Mouse (Mus musculus): ENCODE measurements at regions not wholly inside any gene's neighbourhood (a gene's known extent, or its start where the extent isn't known, plus 50 kb on each side); places are given as distances from the start of the nearest gene placed in this dataset.

- DNase-seq: no peak
- intact Hi-C loops (cut with DNase I): no loop called here
Measured at GRCm38 (mm10) chr13:107141209-107141608, 119.3 kb upstream of the Kif2a start.

- intact Hi-C loops (cut with DNase I): no loop called here
- DNase-seq: no peak
Measured at GRCm38 (mm10) chr13:107134125-107134524, 112.2 kb upstream of the Kif2a start.

GRCm38 (mm10) chr13:107126636-107127035 lies 104.7 kb upstream of the Kif2a start:
- DNase-seq: no peak
- intact Hi-C loops (cut with DNase I): no loop called here

- no peak for DNase-seq
- intact Hi-C loops (cut with DNase I): no loop called here
Measured at GRCm38 (mm10) chr13:107124130-107124668, 102.3 kb upstream of the Kif2a start.

- DNase-seq: peak; percentile 85
- intact Hi-C loops (cut with DNase I): loop anchor here (10.0 kb wide), 1 partner anchor 191 kb away; no protein-coding TSS in a partner anchor
Measured at GRCm38 (mm10) chr13:107113949-107114690, 92.2 kb upstream of the Kif2a start.

GRCm38 (mm10) chr13:107108045-107108444 lies 86.1 kb upstream of the Kif2a start:
- intact Hi-C loops (cut with DNase I): loop anchor here (10.0 kb wide), 2 partner anchors 777 to 937 kb away; partner anchors contain the start of gene Smim15
- no peak for DNase-seq

GRCm38 (mm10) chr13:107107572-107107971 lies 85.6 kb upstream of the Kif2a start:
- intact Hi-C loops (cut with DNase I): loop anchor here (10.0 kb wide), 2 partner anchors 777 to 937 kb away; partner anchors contain the start of gene Smim15
- DNase-seq: no peak

- DNase-seq: peak; percentile 21
Measured at GRCm38 (mm10) chr13:107105510-107105909, 83.6 kb upstream of the Kif2a start.

GRCm38 (mm10) chr13:107101598-107101997 lies 79.7 kb upstream of the Kif2a start:
- intact Hi-C loops (cut with DNase I): loop anchor here (5.0 to 10.0 kb wide), 3 partner anchors 783 to 1051 kb away; partner anchors contain the start of gene Smim15
- peak; percentile 78 for DNase-seq

More at GRCm38 (mm10) chr13:107105510-107105909, 83.6 kb upstream of the Kif2a start:
- intact Hi-C loops (cut with DNase I): loop anchor here (10.0 kb wide), 2 partner anchors 779 to 939 kb away; partner anchors contain the start of gene Smim15

- intact Hi-C loops (cut with DNase I): loop anchor here (5.0 to 10.0 kb wide), 3 partner anchors 784 to 1051 kb away; partner anchors contain the start of gene Smim15
Measured at GRCm38 (mm10) chr13:107100852-107101325, 79.0 kb upstream of the Kif2a start.

GRCm38 (mm10) chr13:107100116-107100515 lies 78.2 kb upstream of the Kif2a start:
- no peak for DNase-seq
- intact Hi-C loops (cut with DNase I): loop anchor here (5.0 to 10.0 kb wide), 3 partner anchors 785 to 1052 kb away; partner anchors contain the start of gene Smim15

More at GRCm38 (mm10) chr13:107100852-107101325, 79.0 kb upstream of the Kif2a start:
- no peak for DNase-seq

GRCm38 (mm10) chr13:107097005-107097404 lies 75.1 kb upstream of the Kif2a start:
- no peak for DNase-seq
- intact Hi-C loops (cut with DNase I): no loop called here

GRCm38 (mm10) chr13:107094976-107095716 lies 73.2 kb upstream of the Kif2a start:
- intact Hi-C loops (cut with DNase I): no loop called here

GRCm38 (mm10) chr13:107094487-107094886 lies 72.6 kb upstream of the Kif2a start:
- intact Hi-C loops (cut with DNase I): no loop called here
- no peak for DNase-seq

More at GRCm38 (mm10) chr13:107094976-107095716, 73.2 kb upstream of the Kif2a start:
- DNase-seq: no peak

GRCm38 (mm10) chr13:107093683-107094082 lies 71.8 kb upstream of the Kif2a start:
- intact Hi-C loops (cut with DNase I): no loop called here
- DNase-seq: no peak

- DNase-seq: no peak
- intact Hi-C loops (cut with DNase I): no loop called here
Measured at GRCm38 (mm10) chr13:107088198-107088597, 66.3 kb upstream of the Kif2a start.

- DNase-seq: no peak
- intact Hi-C loops (cut with DNase I): no loop called here
Measured at GRCm38 (mm10) chr13:107087355-107087754, 65.4 kb upstream of the Kif2a start.

- no peak for DNase-seq
Measured at GRCm38 (mm10) chr13:107078085-107078484, 56.2 kb upstream of the Kif2a start.

GRCm38 (mm10) chr13:107074917-107075316 lies 53.0 kb upstream of the Kif2a start:
- intact Hi-C loops (cut with DNase I): no loop called here
- no peak for DNase-seq

More at GRCm38 (mm10) chr13:107078085-107078484, 56.2 kb upstream of the Kif2a start:
- intact Hi-C loops (cut with DNase I): no loop called here

GRCm38 (mm10) chr13:107073039-107073620 lies 51.2 kb upstream of the Kif2a start:
- peak; percentile 15 for DNase-seq
- intact Hi-C loops (cut with DNase I): no loop called here
